Mouse (Mus musculus): ENCODE results near the gene Usp25. TPM values are rescaled to one million over a fixed set of nuclear protein-coding genes. Genes with fewer than 3 reads are reported as not detected.

The Usp25 gene
- polyA plus RNA-seq, 1 experiment = 42.1 TPM

DNA sequence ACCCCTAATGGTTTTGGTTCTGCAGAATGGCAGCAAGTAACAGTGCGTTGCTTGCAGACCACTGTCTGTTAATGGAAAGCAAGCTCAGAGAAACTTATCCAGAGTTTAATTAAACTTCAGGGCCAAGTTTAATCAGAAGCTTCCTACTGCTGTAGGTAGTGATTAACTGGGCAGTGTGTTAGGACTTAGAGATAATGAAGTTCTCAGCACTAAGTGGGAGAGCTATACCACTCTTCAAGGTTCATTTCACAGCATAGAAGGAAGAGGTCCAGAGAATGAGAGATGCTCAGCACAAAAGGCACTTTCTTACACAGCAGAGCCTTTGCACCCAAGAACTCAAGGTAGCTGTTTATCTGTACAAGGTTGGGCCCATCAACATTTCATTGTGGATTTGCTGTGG is 50.4 kb downstream of the Usp25 start:
- H3K4me1 ChIP-seq (ENCODE audit: control insufficient read depth, insufficient read depth, low read length) = no peaks in the 10 kb centered on the region
- TF ChIP-seq POLR2A (IDR thresholded peaks at IDR 0.05; ENCODE audit: control insufficient read depth, low read depth, low read length) (no peak), CTCF (IDR thresholded peaks at IDR 0.05; ENCODE audit: control insufficient read depth, insufficient read depth, insufficient replicate concordance, low read depth, low read length) (no peak)
- H3K36me3 ChIP-seq (ENCODE audit: control insufficient read depth, insufficient read depth, low read length) = no peaks in the 10 kb centered on the region
- H3K4me3 ChIP-seq (ENCODE audit: control insufficient read depth, low read depth, low read length) = no peak overlapping the region
- H3K27me3 ChIP-seq (ENCODE audit: control insufficient read depth, insufficient read depth, low read length) = no peaks in the 10 kb centered on the region
- H3K27ac ChIP-seq (ENCODE audit: control insufficient read depth, insufficient read depth, low read depth, low read length) = no peak overlapping the region

- TF ChIP-seq POLR2A (IDR thresholded peaks at IDR 0.05; ENCODE audit: control insufficient read depth, low read depth, low read length) (no peak), CTCF (IDR thresholded peaks at IDR 0.05; ENCODE audit: control insufficient read depth, insufficient read depth, insufficient replicate concordance, low read depth, low read length) (no peak)
- no peak overlapping the region for H3K4me3 ChIP-seq (ENCODE audit: control insufficient read depth, low read depth, low read length)
- no peaks in the 10 kb centered on the region for H3K36me3 ChIP-seq (ENCODE audit: control insufficient read depth, insufficient read depth, low read length)
- no peaks in the 10 kb centered on the region for H3K4me1 ChIP-seq (ENCODE audit: control insufficient read depth, insufficient read depth, low read length)
- H3K27me3 ChIP-seq (ENCODE audit: control insufficient read depth, insufficient read depth, low read length) = no peaks in the 10 kb centered on the region
- H3K27ac ChIP-seq (ENCODE audit: control insufficient read depth, insufficient read depth, low read depth, low read length) = no peak overlapping the region
These were observed 63.6 kb downstream of the Usp25 start for GRCm38 (mm10) chr16:77076954-77077735.

GRCm38 (mm10) chr16:77077736-77078005 is 64.2 kb downstream of the Usp25 start:
- H3K4me1 ChIP-seq (ENCODE audit: control insufficient read depth, insufficient read depth, low read length) = no peaks in the 10 kb centered on the region
- H3K27ac ChIP-seq (ENCODE audit: control insufficient read depth, insufficient read depth, low read depth, low read length) = no peak overlapping the region
- H3K36me3 ChIP-seq (ENCODE audit: control insufficient read depth, insufficient read depth, low read length) = no peaks in the 10 kb centered on the region
- no peaks in the 10 kb centered on the region for H3K27me3 ChIP-seq (ENCODE audit: control insufficient read depth, insufficient read depth, low read length)
- TF ChIP-seq POLR2A (IDR thresholded peaks at IDR 0.05; ENCODE audit: control insufficient read depth, low read depth, low read length) (no peak), CTCF (IDR thresholded peaks at IDR 0.05; ENCODE audit: control insufficient read depth, insufficient read depth, insufficient replicate concordance, low read depth, low read length) (no peak)
- H3K4me3 ChIP-seq (ENCODE audit: control insufficient read depth, low read depth, low read length) = no peak overlapping the region

- H3K27me3 ChIP-seq (ENCODE audit: control insufficient read depth, insufficient read depth, low read length) = no peaks in the 10 kb centered on the region
- H3K27ac ChIP-seq (ENCODE audit: control insufficient read depth, insufficient read depth, low read depth, low read length) = no peak overlapping the region
- TF ChIP-seq POLR2A (IDR thresholded peaks at IDR 0.05; ENCODE audit: control insufficient read depth, low read depth, low read length) = no peak
- no peaks in the 10 kb centered on the region for H3K36me3 ChIP-seq (ENCODE audit: control insufficient read depth, insufficient read depth, low read length)
- no peaks in the 10 kb centered on the region for H3K4me1 ChIP-seq (ENCODE audit: control insufficient read depth, insufficient read depth, low read length)
- H3K4me3 ChIP-seq (ENCODE audit: control insufficient read depth, low read depth, low read length) = no peak overlapping the region
These were observed 70.6 kb downstream of the Usp25 start for GRCm38 (mm10) chr16:77084071-77084470.

DNA sequence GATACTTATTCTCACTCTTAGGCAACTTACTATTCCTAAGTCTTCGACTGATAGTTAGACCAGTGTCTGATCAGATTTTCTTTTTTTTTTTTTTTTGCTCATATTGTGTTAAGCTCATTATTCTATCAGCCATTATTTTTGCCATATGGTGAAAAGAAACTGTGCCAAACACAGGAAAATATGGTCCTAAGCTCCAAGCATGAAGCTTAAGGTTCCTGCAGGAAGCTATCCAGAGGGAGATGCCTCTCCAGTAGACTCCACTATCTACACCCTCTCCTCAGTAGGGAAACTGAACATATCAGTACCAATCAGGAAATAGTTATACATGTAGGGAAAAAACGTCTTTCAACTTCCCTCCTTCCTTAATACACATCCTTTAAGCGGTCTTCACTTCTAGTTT is 76.3 kb downstream of the Usp25 start:
- Histone ChIP-seq H3K27ac (ENCODE audit: control insufficient read depth, insufficient read depth, low read depth, low read length) (no peak overlapping the region), H3K27me3 (ENCODE audit: control insufficient read depth, insufficient read depth, low read length) (no peaks in the 10 kb centered on the region), H3K36me3 (ENCODE audit: control insufficient read depth, insufficient read depth, low read length) (no peaks in the 10 kb centered on the region), H3K4me3 (ENCODE audit: control insufficient read depth, low read depth, low read length) (no peak overlapping the region), H3K4me1 (ENCODE audit: control insufficient read depth, insufficient read depth, low read length) (no peaks in the 10 kb centered on the region)
- no peak for TF ChIP-seq CTCF (IDR thresholded peaks at IDR 0.05; ENCODE audit: control insufficient read depth, insufficient read depth, insufficient replicate concordance, low read depth, low read length)
- TF ChIP-seq POLR2A (IDR thresholded peaks at IDR 0.05; ENCODE audit: control insufficient read depth, low read depth, low read length) = no peak

GRCm38 (mm10) chr16:77093526-77093925 is 80.0 kb downstream of the Usp25 start:
- Histone ChIP-seq H3K36me3 (ENCODE audit: control insufficient read depth, insufficient read depth, low read length) (no peaks in the 10 kb centered on the region), H3K4me1 (ENCODE audit: control insufficient read depth, insufficient read depth, low read length) (no peaks in the 10 kb centered on the region), H3K4me3 (ENCODE audit: control insufficient read depth, low read depth, low read length) (no peak overlapping the region), H3K27ac (ENCODE audit: control insufficient read depth, insufficient read depth, low read depth, low read length) (no peak overlapping the region), H3K27me3 (ENCODE audit: control insufficient read depth, insufficient read depth, low read length) (no peaks in the 10 kb centered on the region)
- TF ChIP-seq POLR2A (IDR thresholded peaks at IDR 0.05; ENCODE audit: control insufficient read depth, low read depth, low read length) = no peak

DNA sequence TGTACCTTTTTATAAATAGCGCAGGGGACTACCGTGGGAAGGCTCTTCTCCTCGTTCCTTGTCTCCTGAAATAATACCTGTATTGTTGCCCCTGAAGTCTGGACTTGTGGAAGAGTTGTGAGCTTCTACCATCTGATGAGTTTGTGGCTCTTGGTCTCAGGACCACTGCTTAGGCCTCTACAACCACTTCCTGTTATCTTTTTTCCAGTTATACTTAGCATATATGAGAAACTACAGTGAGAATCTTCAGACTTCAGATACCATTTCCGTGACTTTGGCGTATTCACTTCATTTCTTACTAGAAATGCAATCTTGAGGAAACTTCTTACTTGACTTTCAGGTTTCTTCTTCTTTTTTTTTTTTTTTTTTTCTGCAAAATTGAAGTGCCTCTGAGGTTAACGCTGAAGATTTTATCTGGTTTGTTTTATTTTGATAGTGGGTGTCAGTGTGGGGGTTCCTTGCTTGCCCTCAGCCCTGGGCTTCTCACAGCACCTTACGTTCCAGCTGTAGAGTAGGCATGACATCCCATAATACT is 81.6 kb downstream of the Usp25 start:
- Histone ChIP-seq H3K36me3 (ENCODE audit: control insufficient read depth, insufficient read depth, low read length) (no peaks in the 10 kb centered on the region), H3K4me1 (ENCODE audit: control insufficient read depth, insufficient read depth, low read length) (no peaks in the 10 kb centered on the region), H3K4me3 (ENCODE audit: control insufficient read depth, low read depth, low read length) (no peak overlapping the region), H3K27ac (ENCODE audit: control insufficient read depth, insufficient read depth, low read depth, low read length) (no peak overlapping the region), H3K27me3 (ENCODE audit: control insufficient read depth, insufficient read depth, low read length) (no peaks in the 10 kb centered on the region)
- TF ChIP-seq CTCF (IDR thresholded peaks at IDR 0.05; ENCODE audit: control insufficient read depth, insufficient read depth, insufficient replicate concordance, low read depth, low read length) = no peak
- TF ChIP-seq POLR2A (IDR thresholded peaks at IDR 0.05; ENCODE audit: control insufficient read depth, low read depth, low read length) = no peak
